Mouse (Mus musculus): ENCODE measurements at regions not wholly inside any gene's neighbourhood (a gene's known extent, or its start where the extent isn't known, plus 50 kb on each side); places are given as distances from the start of the nearest gene placed in this dataset.

- no peak for DNase-seq (ENCODE audit: extremely low spot score in 1 of 2, low spot score in 1 of 2)
Observed at GRCm38 (mm10) chr12:107060514-107060913, 427.9 kb upstream of the 3110018I06Rik start.

DNA sequence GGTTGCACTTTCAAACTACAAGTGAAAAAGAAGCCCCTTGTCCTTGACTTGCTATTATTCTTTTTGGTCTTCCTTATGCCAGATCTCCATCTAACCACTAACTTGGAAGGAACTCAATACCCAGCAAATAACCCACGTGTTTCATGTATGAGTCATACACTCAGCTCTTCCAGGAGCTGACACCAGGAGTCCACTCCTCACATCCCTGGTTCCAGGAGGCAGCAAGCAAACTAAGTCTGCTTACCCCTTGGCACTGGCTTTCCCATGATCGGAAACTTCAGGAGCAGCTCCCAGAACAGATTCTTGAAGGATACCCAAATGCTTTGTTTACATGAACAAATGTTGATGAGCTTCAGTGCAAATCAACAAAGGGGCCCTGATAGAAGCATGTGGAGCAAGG lies 421.1 kb upstream of the 3110018I06Rik start:
- no peak for DNase-seq (ENCODE audit: extremely low spot score in 1 of 2, low spot score in 1 of 2)

DNA sequence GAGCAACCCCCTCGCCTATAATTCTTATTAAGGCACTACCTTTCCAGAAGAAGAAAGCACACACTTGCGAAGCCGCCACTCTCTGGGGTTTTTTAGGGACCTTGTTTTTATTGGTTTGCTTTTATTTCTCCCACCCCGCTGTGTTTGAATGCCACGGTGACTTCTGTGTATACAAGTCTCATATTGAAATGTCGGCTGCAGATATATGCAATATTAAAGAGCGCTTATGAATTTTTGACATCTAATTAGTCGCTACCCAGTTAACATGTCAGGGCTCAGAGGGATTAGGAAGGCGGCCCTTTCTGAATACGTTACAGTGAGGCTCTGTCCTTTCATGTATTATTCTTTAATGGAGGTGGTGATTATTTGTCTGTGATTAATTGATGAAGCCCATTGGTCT lies 405.9 kb upstream of the 3110018I06Rik start:
- DNase-seq (ENCODE audit: extremely low spot score in 1 of 2, low spot score in 1 of 2), result no peak

GRCm38 (mm10) chr12:107085058-107085905 lies 403.1 kb upstream of the 3110018I06Rik start:
- DNase-seq (ENCODE audit: extremely low spot score in 1 of 2, low spot score in 1 of 2), result no peak

GRCm38 (mm10) chr12:107085906-107086655 lies 402.4 kb upstream of the 3110018I06Rik start:
- peak; percentile 31 to 57 for DNase-seq (ENCODE audit: extremely low spot score in 1 of 2, low spot score in 1 of 2)

DNA sequence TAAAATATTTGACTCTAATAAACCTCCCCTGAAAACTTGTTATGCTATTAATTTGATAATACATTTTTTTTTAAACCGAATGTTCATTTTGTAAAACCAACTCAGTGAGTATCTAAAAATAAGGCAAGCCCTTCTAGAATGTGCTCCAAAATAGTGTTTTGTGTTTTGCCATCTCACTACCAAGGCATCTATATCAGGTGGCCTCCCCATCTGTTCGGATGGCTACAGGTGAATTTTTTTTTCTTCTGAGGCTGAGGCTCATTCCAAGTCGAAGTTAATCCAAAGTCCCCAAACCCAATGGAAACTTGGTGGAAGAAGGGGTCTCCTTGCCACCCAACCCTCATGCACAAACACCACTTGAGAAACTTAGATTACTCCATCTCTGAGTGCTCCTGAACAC lies 396.3 kb upstream of the 3110018I06Rik start:
- no peak for DNase-seq (ENCODE audit: extremely low spot score in 1 of 2, low spot score in 1 of 2)

- DNase-seq (ENCODE audit: extremely low spot score in 1 of 2, low spot score in 1 of 2), result peak; percentile 17 to 37
Observed at GRCm38 (mm10) chr12:107093326-107093725, 395.1 kb upstream of the 3110018I06Rik start.

GRCm38 (mm10) chr12:107095409-107095808 lies 393.0 kb upstream of the 3110018I06Rik start:
- DNase-seq (ENCODE audit: extremely low spot score in 1 of 2, low spot score in 1 of 2), result no peak

GRCm38 (mm10) chr12:107104570-107104969 lies 383.9 kb upstream of the 3110018I06Rik start:
- no peak for DNase-seq (ENCODE audit: extremely low spot score in 1 of 2, low spot score in 1 of 2)

GRCm38 (mm10) chr12:107105017-107105416 lies 383.4 kb upstream of the 3110018I06Rik start:
- DNase-seq (ENCODE audit: extremely low spot score in 1 of 2, low spot score in 1 of 2), result no peak

DNA sequence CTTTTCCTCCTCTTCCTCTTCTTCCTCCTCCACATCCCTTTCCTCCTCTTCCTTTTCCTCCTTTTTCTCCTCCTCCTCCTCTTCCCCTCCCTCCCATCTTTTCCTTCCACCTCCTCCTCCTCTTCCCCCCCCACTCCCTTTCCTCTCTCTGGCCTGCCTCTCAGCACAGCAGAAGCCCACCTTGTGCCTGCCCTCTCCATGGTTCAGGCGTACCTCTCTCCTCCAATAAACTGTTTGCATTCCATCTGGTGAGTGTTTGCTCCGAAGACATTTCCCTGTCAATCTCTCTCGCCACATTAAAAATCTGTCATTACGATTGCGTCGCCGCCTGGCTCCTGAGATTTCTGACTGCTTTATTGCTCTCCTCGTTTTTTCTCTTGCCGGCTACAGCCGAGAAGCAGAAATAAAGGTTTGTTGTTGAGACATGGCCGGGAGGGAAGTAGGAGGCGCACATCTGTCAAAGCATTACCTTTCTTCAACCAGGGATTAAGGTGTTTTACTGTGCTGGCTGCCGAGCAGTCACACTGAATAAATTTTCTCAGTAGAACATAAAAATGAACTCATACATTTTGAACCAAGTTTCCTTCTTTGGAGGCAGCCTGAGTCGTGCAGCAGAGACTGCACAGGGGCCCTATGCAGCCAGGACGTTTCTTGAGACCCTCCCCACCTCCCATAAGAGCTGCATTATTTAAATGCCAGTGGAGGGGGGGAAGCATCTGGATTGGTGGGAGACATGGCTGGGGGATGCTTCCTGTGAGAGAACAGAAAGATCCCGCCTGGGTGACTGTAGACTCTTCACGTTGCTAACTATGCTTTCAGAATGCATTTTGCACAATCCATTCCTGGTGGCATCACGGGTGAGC lies 376.3 kb upstream of the 3110018I06Rik start:
- peak; percentile 17 to 24 for DNase-seq (ENCODE audit: extremely low spot score in 1 of 2, low spot score in 1 of 2)

- DNase-seq (ENCODE audit: extremely low spot score in 1 of 2, low spot score in 1 of 2), result no peak
Observed at GRCm38 (mm10) chr12:107118364-107118763, 370.1 kb upstream of the 3110018I06Rik start.

GRCm38 (mm10) chr12:107119076-107119475 lies 369.4 kb upstream of the 3110018I06Rik start:
- no peak for DNase-seq (ENCODE audit: extremely low spot score in 1 of 2, low spot score in 1 of 2)

DNA sequence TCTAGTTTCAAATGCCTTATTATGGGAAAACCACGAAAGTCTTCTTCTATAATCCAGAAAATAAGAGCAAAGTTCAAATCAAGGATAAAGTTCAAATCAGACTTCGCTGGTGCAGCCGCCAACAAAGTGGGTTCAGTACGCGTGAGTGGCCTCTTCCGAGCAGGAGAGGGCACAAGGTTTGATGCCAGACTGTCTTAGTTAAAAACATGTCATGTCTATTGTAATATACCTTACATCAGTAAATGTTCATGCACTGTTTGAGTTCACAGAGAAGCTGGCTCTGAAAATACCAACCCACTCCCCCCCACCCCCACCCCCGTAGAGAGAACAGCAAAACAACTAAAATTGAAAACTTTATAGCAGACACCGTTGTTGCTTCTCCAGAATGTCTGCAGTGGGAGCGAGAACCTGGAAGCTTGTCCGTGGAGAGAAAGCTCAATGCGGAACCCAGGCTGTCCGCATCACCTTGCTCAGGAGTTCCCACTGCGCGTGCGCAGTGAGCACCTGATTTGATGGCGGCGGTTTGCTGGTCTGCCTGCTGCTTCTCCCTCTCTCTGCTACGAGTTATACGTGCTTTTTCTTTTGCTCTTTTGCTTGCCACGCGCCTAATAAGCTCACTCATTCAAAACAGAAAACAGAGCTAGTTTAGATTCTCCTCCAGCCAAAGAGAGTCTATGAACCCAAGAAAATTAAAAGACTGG lies 367.8 kb upstream of the 3110018I06Rik start:
- no peak for DNase-seq (ENCODE audit: extremely low spot score in 1 of 2, low spot score in 1 of 2)

GRCm38 (mm10) chr12:107121990-107122389 lies 366.4 kb upstream of the 3110018I06Rik start:
- no peak for DNase-seq (ENCODE audit: extremely low spot score in 1 of 2, low spot score in 1 of 2)

GRCm38 (mm10) chr12:107123661-107124060 lies 364.8 kb upstream of the 3110018I06Rik start:
- DNase-seq (ENCODE audit: extremely low spot score in 1 of 2, low spot score in 1 of 2), result no peak

GRCm38 (mm10) chr12:107124263-107124885 lies 364.1 kb upstream of the 3110018I06Rik start:
- no peak for DNase-seq (ENCODE audit: extremely low spot score in 1 of 2, low spot score in 1 of 2)

DNA sequence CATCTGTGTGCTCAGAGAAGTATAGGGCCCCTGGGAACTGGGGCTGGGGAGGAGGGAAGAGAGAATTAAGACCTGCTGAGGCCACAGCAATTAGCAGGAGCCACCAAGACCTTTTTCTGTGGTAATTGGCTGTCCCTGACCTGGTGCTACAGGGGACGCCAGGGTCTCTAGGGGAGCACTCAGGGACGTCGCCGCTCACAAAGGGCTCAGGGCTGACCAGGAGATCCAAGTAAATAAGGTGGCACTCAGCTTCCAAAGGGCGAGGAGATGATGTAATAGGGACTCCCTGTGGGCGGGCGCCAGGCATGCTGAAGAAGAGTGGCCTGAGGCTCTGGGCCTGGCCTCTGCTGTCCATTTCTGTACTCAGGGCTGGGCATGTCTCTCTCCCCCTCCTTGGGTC lies 363.2 kb upstream of the 3110018I06Rik start:
- no peak for DNase-seq (ENCODE audit: extremely low spot score in 1 of 2, low spot score in 1 of 2)

DNA sequence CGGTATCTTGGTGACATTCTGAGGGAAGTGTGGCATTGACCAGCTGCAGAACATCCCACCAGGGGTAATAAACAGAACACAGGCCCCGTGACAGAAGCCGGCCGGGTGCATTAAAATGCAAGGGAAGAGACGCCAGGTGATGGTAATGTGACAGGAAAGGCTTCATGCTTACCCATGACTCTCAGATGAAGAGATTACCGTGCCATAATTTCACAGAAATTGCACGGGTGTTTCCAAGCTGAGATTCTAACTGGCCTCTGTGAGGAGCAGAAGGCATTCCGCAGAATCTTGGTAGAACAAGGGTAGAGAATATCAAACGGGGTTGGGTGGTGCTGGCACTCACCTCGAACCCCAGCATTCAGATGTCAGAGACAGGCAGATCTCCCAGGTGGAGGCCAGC lies 362.4 kb upstream of the 3110018I06Rik start:
- DNase-seq (ENCODE audit: extremely low spot score in 1 of 2, low spot score in 1 of 2), result no peak

GRCm38 (mm10) chr12:107127591-107127990 lies 360.8 kb upstream of the 3110018I06Rik start:
- no peak for DNase-seq (ENCODE audit: extremely low spot score in 1 of 2, low spot score in 1 of 2)
